Mouse (Mus musculus) embryonic facial prominence, embryonic 15.5 days (tissue): ENCODE measurements around the gene Tle6. TPM values are rescaled to one million over a fixed set of nuclear protein-coding genes. Genes with fewer than 3 reads are reported as not detected.

ENCODE experiments used
- ATAC-seq: fragments of 200-750 bp; cut with Nextera tagmentation; 2 replicates; pipeline ENCODE4 v1.8.0; 2017; ENCODE audit warnings: low read depth, moderate TSS enrichment; ENCODE audit not compliant: insufficient number of reproducible peaks, low FRiP score, low TSS enrichment
- H3K27ac ChIP-seq: fragments of 300-500 bp; sonication (generic); replicated peaks from 2 replicates; pipeline ENCODE4 v1.5.1; 2015; ENCODE audit warnings: mild to moderate bottlenecking, inconsistent platforms
- H3K27me3 ChIP-seq: fragments of 300-500 bp; sonication (generic); 2 replicates; pipeline ENCODE4 v1.6.1; 2015; ENCODE audit warnings: inconsistent platforms
- H3K36me3 ChIP-seq: fragments of 300-500 bp; sonication (generic); 2 replicates; pipeline ENCODE4 v1.6.1; 2015; ENCODE audit warnings: mild to moderate bottlenecking, inconsistent platforms
- H3K4me1 ChIP-seq: fragments of 300-500 bp; sonication (generic); 2 replicates; pipeline ENCODE4 v1.6.1; 2015; ENCODE audit warnings: inconsistent platforms
- H3K4me2 ChIP-seq: fragments of 300-500 bp; sonication (generic); replicated peaks from 2 replicates; pipeline ENCODE4 v1.6.1; 2015; ENCODE audit warnings: mild to moderate bottlenecking, inconsistent platforms
- H3K4me3 ChIP-seq: fragments of 300-500 bp; sonication (generic); replicated peaks from 2 replicates; pipeline ENCODE4 v1.5.1; 2015; ENCODE audit warnings: mild to moderate bottlenecking, inconsistent platforms
- H3K9ac ChIP-seq: fragments of 300-500 bp; sonication (generic); 2 replicates; pipeline ENCODE4 v1.6.1; 2015; ENCODE audit warnings: inconsistent platforms
- H3K9me3 ChIP-seq: fragments of 300-500 bp; sonication (generic); replicated peaks from 2 replicates; pipeline ENCODE4 v1.6.1; 2016; ENCODE audit warnings: inconsistent platforms
- WGBS: fragments of 180-500 bp; shearing (Covaris S2); methylation state at CpG from one replicate; pipeline ENCODE4 v1.1.7; 2015; 5-methylcytosine and 5-hydroxymethylcytosine counted together
- polyA plus RNA-seq: library from polyadenylated mRNA; unstranded; fragments of >200 nt; fragmentation: Nextera tagmentation; extraction: Ambion mirVana; gene quantifications from 2 replicates; pipeline ENCODE4 v1.2.1, GENCODE M21; 2015

Tle6 gene
- polyA plus RNA-seq, 1 experiment from 2014 or later = 19.6 TPM

GRCm38 (mm10) chr10:81570831-81571500 is 29.9 kb downstream of the Tle6 start:
- ATAC-seq = peak; percentile 69

GRCm38 (mm10) chr10:81570238-81570800 is 30.6 kb downstream of the Tle6 start:
- peak; percentile 17; the same call in 1 of the 2 replicates for ATAC-seq
- 3% methylated on average over 8 of the region's 11 CpGs for WGBS
- no peak overlapping the region for H3K9ac ChIP-seq

More at GRCm38 (mm10) chr10:81570831-81571500, 29.9 kb downstream of the Tle6 start:
- peak overlapping the region; percentile 96 for H3K27ac ChIP-seq
- H3K9me3 ChIP-seq = no peaks in the 10 kb centered on the region
- H3K27me3 ChIP-seq = 0 out of 2 replicates have a peak, but pooled peaks cover 11% of the 10 kb centered on the region
- under 1% methylated on average over 32 of the region's 34 CpGs for WGBS
- peaks cover 76% of the 10 kb centered on the region for H3K4me1 ChIP-seq
- 0 out of 2 replicates have a peak overlapping the region, but pooled peaks have one; percentile 16 for H3K9ac ChIP-seq
- peaks cover 14% of the 10 kb centered on the region for H3K36me3 ChIP-seq
- H3K4me2 ChIP-seq = peak overlapping the region; percentile 82
- peak overlapping the region; percentile 48 for H3K4me3 ChIP-seq

GRCm38 (mm10) chr10:81569507-81570237 is 31.2 kb downstream of the Tle6 start:
- H3K4me2 ChIP-seq = 0 out of 2 replicates have a peak overlapping the region, but pooled peaks have one; percentile 82

More at GRCm38 (mm10) chr10:81570238-81570800, 30.6 kb downstream of the Tle6 start:
- Histone ChIP-seq H3K4me1 (peaks cover 76% of the 10 kb centered on the region), H3K27ac (peak overlapping the region; percentile 96), H3K27me3 (0 out of 2 replicates have a peak, but pooled peaks cover 11% of the 10 kb centered on the region), H3K4me2 (peak overlapping the region; percentile 82), H3K36me3 (peaks cover 20% of the 10 kb centered on the region), H3K9me3 (no peaks in the 10 kb centered on the region), H3K4me3 (peak overlapping the region; percentile 48)

GRCm38 (mm10) chr10:81568381-81569191 is 32.3 kb downstream of the Tle6 start:
- 12% methylated on average over 15 of the region's 16 CpGs for WGBS
- Histone ChIP-seq H3K4me2 (peak overlapping the region; percentile 5; the same call in 1 of the 2 replicates), H3K9me3 (no peaks in the 10 kb centered on the region), H3K27me3 (0 out of 2 replicates have a peak, but pooled peaks cover 5% of the 10 kb centered on the region), H3K4me3 (no peak overlapping the region), H3K9ac (no peak overlapping the region), H3K27ac (peak overlapping the region; percentile 96), H3K4me1 (peaks cover 78% of the 10 kb centered on the region), H3K36me3 (peaks cover 36% of the 10 kb centered on the region)
- no peak for ATAC-seq

More at GRCm38 (mm10) chr10:81569507-81570237, 31.2 kb downstream of the Tle6 start:
- Histone ChIP-seq H3K4me1 (peaks cover 77% of the 10 kb centered on the region), H3K9ac (no peak overlapping the region), H3K27ac (peak overlapping the region; percentile 96), H3K27me3 (0 out of 2 replicates have a peak, but pooled peaks cover 11% of the 10 kb centered on the region), H3K36me3 (peaks cover 26% of the 10 kb centered on the region), H3K9me3 (no peaks in the 10 kb centered on the region), H3K4me3 (peak overlapping the region; percentile 48; the same call in 1 of the 2 replicates)
- 46% methylated on average over 9 of the region's 9 CpGs for WGBS
- ATAC-seq = no peak

GRCm38 (mm10) chr10:81565257-81566228 is 35.3 kb downstream of the Tle6 start:
- Histone ChIP-seq H3K27me3 (no peaks in the 10 kb centered on the region), H3K4me2 (no peak overlapping the region), H3K36me3 (peaks cover 38% of the 10 kb centered on the region), H3K9ac (0 out of 2 replicates have a peak overlapping the region, but pooled peaks have one; percentile 1), H3K4me1 (peaks cover 86% of the 10 kb centered on the region), H3K4me3 (no peak overlapping the region), H3K9me3 (no peaks in the 10 kb centered on the region), H3K27ac (no peak overlapping the region)
- no peak for ATAC-seq
- WGBS = 34% methylated on average over 20 of the region's 20 CpGs

GRCm38 (mm10) chr10:81564734-81565133 is 36.1 kb downstream of the Tle6 start:
- Histone ChIP-seq H3K4me1 (peaks cover 81% of the 10 kb centered on the region), H3K36me3 (peaks cover 38% of the 10 kb centered on the region), H3K4me3 (no peak overlapping the region), H3K4me2 (peak overlapping the region; percentile 40; the same call in 1 of the 2 replicates), H3K27me3 (no peaks in the 10 kb centered on the region), H3K9me3 (no peaks in the 10 kb centered on the region), H3K27ac (peak overlapping the region; percentile 44; the same call in 1 of the 2 replicates), H3K9ac (no peak overlapping the region)
- no peak for ATAC-seq
- WGBS = 19% methylated on average over 10 of the region's 10 CpGs

GRCm38 (mm10) chr10:81564216-81564615 is 36.7 kb downstream of the Tle6 start:
- Histone ChIP-seq H3K4me1 (peaks cover 76% of the 10 kb centered on the region), H3K4me3 (peak overlapping the region; percentile 29), H3K4me2 (peak overlapping the region; percentile 40), H3K9ac (no peak overlapping the region), H3K27ac (peak overlapping the region; percentile 44), H3K27me3 (no peaks in the 10 kb centered on the region), H3K36me3 (peaks cover 38% of the 10 kb centered on the region), H3K9me3 (no peaks in the 10 kb centered on the region)
- 13% methylated on average over 10 of the region's 10 CpGs for WGBS
- peak; percentile 26; the same call in 1 of the 2 replicates for ATAC-seq

GRCm38 (mm10) chr10:81563481-81563880 is 37.4 kb downstream of the Tle6 start:
- H3K4me3 ChIP-seq = peak overlapping the region; percentile 29
- 16% methylated on average over 6 of the region's 6 CpGs for WGBS
- ATAC-seq = no peak
- peak overlapping the region; percentile 40 for H3K4me2 ChIP-seq
- peaks cover 38% of the 10 kb centered on the region for H3K36me3 ChIP-seq
- H3K9me3 ChIP-seq = no peaks in the 10 kb centered on the region
- peaks cover 73% of the 10 kb centered on the region for H3K4me1 ChIP-seq
- no peaks in the 10 kb centered on the region for H3K27me3 ChIP-seq
- no peak overlapping the region for H3K9ac ChIP-seq
- H3K27ac ChIP-seq = peak overlapping the region; percentile 44

- H3K27me3 ChIP-seq = no peaks in the 10 kb centered on the region
- H3K27ac ChIP-seq = no peak overlapping the region
- no peaks in the 10 kb centered on the region for H3K9me3 ChIP-seq
- H3K36me3 ChIP-seq = peaks cover 38% of the 10 kb centered on the region
- peaks cover 64% of the 10 kb centered on the region for H3K4me1 ChIP-seq
- no peak for ATAC-seq
- no peak overlapping the region for H3K4me2 ChIP-seq
- H3K4me3 ChIP-seq = no peak overlapping the region
- no peak overlapping the region for H3K9ac ChIP-seq
- 66% methylated on average over 6 of the region's 6 CpGs for WGBS
These were observed 38.5 kb downstream of the Tle6 start for GRCm38 (mm10) chr10:81562411-81562810.
